Mouse (Mus musculus) liver, embryonic 14.5 days (tissue): ENCODE measurements around the gene Fcho1.

Source experiments
- CTCF ChIP-seq: IDR thresholded peaks from 2 replicates; pipeline ENCODE4 v1.5.1; 2016; ENCODE audit warnings: antibody characterized with exemption, low read depth, control low read depth
- EP300 ChIP-seq: IDR thresholded peaks from 2 replicates; pipeline ENCODE4 v1.6.1; 2016; ENCODE audit warnings: antibody characterized with exemption, low read depth

- TF ChIP-seq EP300 (no peak), CTCF (no peak)
Observed at GRCm38 (mm10) chr8:71666855-71667254, 58.7 kb downstream of the Fcho1 start.
